Mouse (Mus musculus): ENCODE results near the gene Gm10570.

- TF ChIP-seq CTCF (conservative IDR thresholded peaks at IDR 0.05; ENCODE audit: insufficient read depth, insufficient read length, low read depth, low read length) (no peak), POLR2A (IDR thresholded peaks at IDR 0.05; ENCODE audit: low read depth, low read length) (no peak)
These were observed 32.7 kb downstream of the Gm10570 start for GRCm38 (mm10) chr4:130275823-130276105.

Measured in kidney, adult 2 months (tissue).